Mouse (Mus musculus) C2C12 (cell line): ENCODE data around the gene Fbrs.

Experiments used
- CEBPB ChIP-seq: IDR thresholded peaks from one replicate; pipeline ENCODE4 v1.6.1; 2011; ENCODE audit warnings: low read depth, mild to moderate bottlenecking, control low read depth, moderate library complexity
- CTCF ChIP-seq: IDR thresholded peaks from one replicate; pipeline ENCODE4 v1.5.1; 2011; ENCODE audit not compliant: control insufficient read depth, insufficient read depth, insufficient read length
- FOSL1 ChIP-seq: IDR thresholded peaks from one replicate; pipeline ENCODE4 v1.8.0; 2011; ENCODE audit warnings: mild to moderate bottlenecking, low read length; ENCODE audit not compliant: poor library complexity, insufficient read depth, severe bottlenecking
- MAX ChIP-seq: IDR thresholded peaks from one replicate; pipeline ENCODE4 v1.6.1; 2011; ENCODE audit warnings: mild to moderate bottlenecking, control low read depth
- MYOD1 ChIP-seq: IDR thresholded peaks from one replicate; pipeline ENCODE4 v1.6.1; 2011; ENCODE audit warnings: low read depth; ENCODE audit not compliant: control insufficient read depth, insufficient read length
- MYOG ChIP-seq: IDR thresholded peaks from one replicate; pipeline ENCODE4 v1.6.1; 2011; ENCODE audit not compliant: control insufficient read depth, insufficient read length; ENCODE audit errors: extremely low read depth
- USF1 ChIP-seq: IDR thresholded peaks from one replicate; pipeline ENCODE4 v1.6.1; 2011; ENCODE audit warnings: low read depth, mild to moderate bottlenecking, control low read depth, moderate library complexity

- TF ChIP-seq MAX (no peak), CEBPB (no peak), CTCF (no peak), USF1 (no peak), MYOG (no peak), MYOD1 (no peak), FOSL1 (no peak)
Measured at GRCm38 (mm10) chr7:127498407-127498806, 19.4 kb downstream of the Fbrs start.
